Mouse (Mus musculus) intestine, postnatal 0 days (tissue): ENCODE data around the gene Gm6377. TPM values are rescaled to one million over a fixed set of nuclear protein-coding genes. Genes with fewer than 3 reads are reported as not detected.

Source experiments
- ATAC-seq: fragments of 200-750 bp; cut with Nextera tagmentation; 2 replicates; pipeline ENCODE4 v1.8.0; 2017; ENCODE audit warnings: mild to moderate bottlenecking, moderate TSS enrichment, moderate library complexity
- H3K27ac ChIP-seq: fragments of 300-500 bp; sonication (generic); 2 replicates; pipeline ENCODE4 v1.5.1; 2014; ENCODE audit warnings: mild to moderate bottlenecking, low read depth, low read length, moderate library complexity
- H3K27me3 ChIP-seq: fragments of 300-500 bp; sonication (generic); replicated peaks from 2 replicates; pipeline ENCODE4 v1.6.1; 2014; ENCODE audit warnings: low read length, mixed read lengths; ENCODE audit not compliant: control insufficient read depth, insufficient read depth
- H3K36me3 ChIP-seq: fragments of 300-500 bp; sonication (generic); 2 replicates; pipeline ENCODE4 v1.6.1; 2014; ENCODE audit warnings: mild to moderate bottlenecking, moderate library complexity; ENCODE audit not compliant: control insufficient read depth, insufficient read depth
- H3K4me1 ChIP-seq: fragments of 300-500 bp; sonication (generic); replicated peaks from 2 replicates; pipeline ENCODE4 v1.6.1; 2014; ENCODE audit warnings: antibody characterized with exemption, low read length, mixed read lengths; ENCODE audit not compliant: control insufficient read depth, insufficient read depth
- H3K4me2 ChIP-seq: fragments of 300-500 bp; sonication (generic); replicated peaks from 2 replicates; pipeline ENCODE4 v1.6.1; 2014; ENCODE audit warnings: low read depth, mild to moderate bottlenecking, moderate library complexity
- H3K4me3 ChIP-seq: fragments of 300-500 bp; sonication (generic); 2 replicates; pipeline ENCODE4 v1.5.1; 2014; ENCODE audit warnings: low read depth, low read length
- H3K9ac ChIP-seq: fragments of 300-500 bp; sonication (generic); 2 replicates; pipeline ENCODE4 v1.6.1; 2014; ENCODE audit warnings: mild to moderate bottlenecking, low read depth, low read length
- H3K9me3 ChIP-seq: fragments of 300-500 bp; sonication (generic); 2 replicates; pipeline ENCODE4 v1.6.1; 2016; ENCODE audit warnings: mixed run types; ENCODE audit not compliant: control insufficient read depth
- CTCF ChIP-seq: sonication (generic); IDR thresholded peaks from 2 replicates; pipeline ENCODE4 v1.5.1; 2016; ENCODE audit warnings: low read depth, mild to moderate bottlenecking, control low read depth, antibody characterized with exemption, moderate library complexity
- WGBS: fragments of 180-500 bp; shearing (Covaris S2); extraction: QIAGEN DNeasy Blood & Tissue Kit; methylation state at CpG from one replicate; pipeline ENCODE4 v1.1.7; 2014; 5-methylcytosine and 5-hydroxymethylcytosine counted together
- polyA plus RNA-seq: library from polyadenylated mRNA; unstranded; fragments of >200 nt; fragmentation: Nextera tagmentation; extraction: Ambion mirVana; gene quantifications from 2 replicates; pipeline ENCODE4 v1.2.1, GENCODE M21; 2015

The Gm6377 gene
- polyA plus RNA-seq, 1 experiment from 2014 or later = 0.43 TPM

DNA sequence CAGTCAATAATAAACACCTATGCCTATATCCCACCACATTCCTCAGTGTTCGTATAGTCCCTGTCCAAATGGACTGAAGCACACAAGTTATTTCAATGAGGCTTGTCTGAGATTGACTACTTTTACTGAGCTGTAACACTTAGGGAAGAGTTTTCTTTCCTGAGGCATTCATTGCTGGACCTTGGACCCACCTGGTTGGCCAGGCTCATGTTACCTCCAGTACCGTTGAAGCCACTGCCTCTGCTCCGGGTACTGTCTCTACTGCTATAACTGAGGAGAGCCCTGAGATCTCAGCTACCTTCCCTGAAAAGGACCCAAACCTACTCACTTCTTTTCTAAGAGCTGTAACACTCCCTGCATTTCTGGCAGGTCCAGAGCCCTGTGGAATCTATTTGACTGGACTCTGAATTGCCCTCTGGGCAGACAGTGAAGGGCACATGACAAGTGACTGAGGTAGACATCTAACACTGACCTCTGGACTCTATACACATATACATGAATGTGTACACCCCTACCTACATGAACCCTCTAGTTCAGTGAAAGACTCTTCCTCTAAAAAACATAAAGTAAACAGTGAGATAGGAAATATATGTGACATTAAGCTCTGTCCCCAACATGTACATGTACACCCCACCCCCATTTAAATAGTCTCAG, 39.0 kb downstream of the Gm6377 start:
- Histone ChIP-seq H3K27me3 (no peaks in the 10 kb centered on the region), H3K9me3 (no peaks in the 10 kb centered on the region), H3K36me3 (no peaks in the 10 kb centered on the region), H3K4me1 (no peaks in the 10 kb centered on the region), H3K9ac (no peak overlapping the region), H3K4me2 (no peak overlapping the region), H3K27ac (no peak overlapping the region), H3K4me3 (no peak overlapping the region)
- ATAC-seq = peak; percentile 63; the same call in 1 of the 2 replicates
- WGBS = 85% methylated on average over 3 of the region's 3 CpGs
- no peak for TF ChIP-seq CTCF

DNA sequence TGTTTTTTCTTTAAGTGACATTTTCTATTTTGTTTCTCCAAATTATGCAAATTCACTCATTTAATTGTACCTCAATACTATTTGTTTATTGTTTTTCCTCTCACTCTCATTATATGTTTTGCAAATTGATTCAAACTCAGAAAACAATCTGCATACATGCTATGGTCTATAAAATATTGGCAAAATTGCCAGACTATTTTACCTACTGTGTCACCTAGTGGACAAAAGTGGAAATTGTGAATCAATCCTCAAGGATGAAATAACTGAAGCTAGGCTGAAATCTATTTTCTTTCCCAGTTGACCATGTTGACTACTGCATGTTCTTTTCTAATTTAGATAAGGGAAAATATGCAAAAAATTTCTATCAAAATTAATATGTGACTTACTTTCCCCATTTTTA, 41.6 kb downstream of the Gm6377 start:
- H3K4me3 ChIP-seq = no peak overlapping the region
- H3K27me3 ChIP-seq = no peaks in the 10 kb centered on the region
- no peak overlapping the region for H3K27ac ChIP-seq
- H3K9ac ChIP-seq = no peak overlapping the region
- no peaks in the 10 kb centered on the region for H3K36me3 ChIP-seq
- ATAC-seq = no peak
- H3K9me3 ChIP-seq = no peaks in the 10 kb centered on the region
- H3K4me2 ChIP-seq = no peak overlapping the region
- H3K4me1 ChIP-seq = no peaks in the 10 kb centered on the region
- TF ChIP-seq CTCF = peak; percentile 66

Other genes with a start within 250 kb of the Gm6377 start
- gene Hmgn5, start 183.4 kb upstream of the Gm6377 start, polyA plus RNA-seq = 24.1 and 25.8 TPM in 2 replicates
- 50.8 and 62.2 TPM in 2 replicates for gene Sh3bgrl, start 101.4 kb upstream of the Gm6377 start, polyA plus RNA-seq